In genomic region chr10:28513601-28514000, GRCm38 (mm10) we compare ENCODE assay signal across 27 mouse cellular contexts.
DNase-seq lines count a peak whose midpoint lies in the region; ATAC-seq and TF ChIP-seq lines count a peak whose summit lies in the region.
"Had no signal": no experiment of that assay in that cellular context is flagged by ENCODE, and none has a peak within 500 bp of the region (broad histone marks: within the 10 kb centered on the region; RNA-seq: fewer than 3 reads in every experiment).

No protein-coding gene starts in this region.

- H3K27me3 ChIP-seq in lung, postnatal 0 days (replicated peaks; ENCODE audit: insufficient read depth, low read length): no peaks in the 10 kb centered on the region
- H3K27me3 ChIP-seq: embryonic facial prominence, embryonic 13.5 days; heart, embryonic 13.5 days; hindbrain, embryonic 13.5 days; liver, embryonic 12.5 days; neural tube, embryonic 13.5 days had no signal

- 76% methylated on average over 2 of the region's 2 CpGs for WGBS in lung, postnatal 0 days

- H3K4me2 ChIP-seq in lung, postnatal 0 days (replicated peaks; ENCODE audit: low read depth, low read length): no peak overlapping the region
- H3K4me2 ChIP-seq: embryonic facial prominence, embryonic 13.5 days; heart, embryonic 13.5 days; hindbrain, embryonic 13.5 days; liver, embryonic 12.5 days; neural tube, embryonic 13.5 days had no signal

- no peak overlapping the region for H3K9ac ChIP-seq in lung, postnatal 0 days (replicated peaks; ENCODE audit: low read depth)
- H3K9ac ChIP-seq: embryonic facial prominence, embryonic 13.5 days; heart, embryonic 13.5 days; hindbrain, embryonic 13.5 days; liver, embryonic 12.5 days; liver, postnatal 0 days; neural tube, embryonic 13.5 days had no signal

- no peaks in the 10 kb centered on the region for H3K9me3 ChIP-seq in lung, postnatal 0 days (ENCODE audit: low read length)
- H3K9me3 ChIP-seq: embryonic facial prominence, embryonic 13.5 days; forebrain, embryonic 10.5 days; heart, embryonic 13.5 days; hindbrain, embryonic 13.5 days; liver, embryonic 12.5 days; midbrain, embryonic 10.5 days; neural tube, embryonic 13.5 days had no signal

- no peak overlapping the region for H3K27ac ChIP-seq in lung, postnatal 0 days (ENCODE audit: low read length)
- H3K27ac ChIP-seq: embryonic facial prominence, embryonic 13.5 days; forebrain, embryonic 10.5 days; gastrocnemius, adult 2 months; heart, embryonic 13.5 days; hindbrain, embryonic 13.5 days; liver, embryonic 12.5 days; midbrain, embryonic 10.5 days; neural tube, embryonic 13.5 days had no signal

- no peaks in the 10 kb centered on the region for H3K4me1 ChIP-seq in lung, postnatal 0 days (ENCODE audit: insufficient read depth, low read depth, low read length)
- H3K4me1 ChIP-seq: forebrain, embryonic 10.5 days; hindbrain, embryonic 13.5 days; midbrain, embryonic 10.5 days; neural tube, embryonic 13.5 days had no signal

- peak; percentile 21 for DNase-seq in lung, postnatal 0 days (ENCODE audit: low spot score)
- no peak for DNase-seq in lung, postnatal 25 days (ENCODE audit: low spot score)
- DNase-seq in induced T-regulatory cell, adult 2 months (ENCODE audit: low read depth): peak; percentile 29
- DNase-seq in thymus, postnatal 10 days (ENCODE audit: low spot score in 2 of 2): peak; percentile 77 to 84
- DNase-seq in left cerebral cortex, adult 18-20 months (ENCODE audit: low spot score in 2 of 2): no peak
- DNase-seq in adrenal gland, postnatal 10 days: no peak
- no peak for DNase-seq in heart, postnatal 14 days
- DNase-seq: adrenal gland, postnatal 36 days; cerebellum, adult 18-20 months; cerebellum, postnatal 10 days; gastrocnemius, adult 2 months; gastrocnemius, postnatal 36 days; heart, postnatal 4 days; kidney, adult 9 months; kidney, postnatal 14 days; liver, postnatal 0 days had no signal

- intact Hi-C loops in heart, postnatal 14 days (cut with DNase I): no loop called here

- TF ChIP-seq CTCF in lung, postnatal 0 days (IDR thresholded peaks at IDR 0.05): no peak

- peak; percentile 40; the same call in 1 of the 2 replicates for ATAC-seq in lung, postnatal 0 days
- ATAC-seq: CD4-positive, CD25-positive, alpha-beta regulatory T cell, adult 4 months; forebrain, embryonic 16.5 days; intestine, postnatal 0 days; liver, embryonic 12.5 days; liver, postnatal 0 days had no signal

- H3K36me3 ChIP-seq in lung, postnatal 0 days (ENCODE audit: insufficient read depth, low read length): no peaks in the 10 kb centered on the region
- H3K36me3 ChIP-seq: embryonic facial prominence, embryonic 13.5 days; forebrain, embryonic 10.5 days; heart, embryonic 13.5 days; hindbrain, embryonic 13.5 days; liver, embryonic 12.5 days; midbrain, embryonic 10.5 days; neural tube, embryonic 13.5 days had no signal

- H3K4me3 ChIP-seq in lung, postnatal 0 days (ENCODE audit: low read depth, low read length): no peak overlapping the region
- H3K4me3 ChIP-seq: embryonic facial prominence, embryonic 13.5 days; forebrain, embryonic 10.5 days; gastrocnemius, adult 2 months; heart, embryonic 13.5 days; hindbrain, embryonic 13.5 days; liver, embryonic 12.5 days; midbrain, embryonic 10.5 days; myocyte; neural tube, embryonic 13.5 days had no signal

- no peak for TF ChIP-seq EP300 in lung, postnatal 0 days (IDR thresholded peaks at IDR 0.05)

Comparison
In these comparisons a context has a peak if more than half of its experiments do, and no peak if none do; other contexts are left out.
1. DNase-seq: peak in lung, postnatal 0 days (single experiment), induced T-regulatory cell, adult 2 months (single experiment) and thymus, postnatal 10 days (2 of 2); none in lung, postnatal 25 days (single experiment), left cerebral cortex, adult 18-20 months (0 of 2), adrenal gland, postnatal 10 days (single experiment) and heart, postnatal 14 days (0 of 2).